Mouse (Mus musculus): Measurements from ENCODE around the gene C1s2. TPM values are rescaled to one million over a fixed set of nuclear protein-coding genes. Genes with fewer than 3 reads are reported as not detected.
A peak's percentile ranks its signal among the peaks of the same experiment; 100 is the strongest.
"Not testable (repeated sequence)": the region's sequence is repeated elsewhere in the genome, so short reads cannot be mapped to it uniquely, and the experiment has no call there.

The C1s2 gene
- total RNA-seq, 2 experiments from 2014 or later = 0.31 to 0.39 TPM

- intact Hi-C loops (cut with DNase I) = no loop called here
- DNase-seq = no peak
Measured at GRCm38 (mm10) chr6:124625612-124626011, 10.3 kb downstream of the C1s2 start.

GRCm38 (mm10) chr6:124602031-124602430 lies 33.9 kb downstream of the C1s2 start:
- no peak for DNase-seq
- intact Hi-C loops (cut with DNase I) = no loop called here
- Histone ChIP-seq H3K27ac (no peak overlapping the region), H3K4me3 (no peak overlapping the region)
- no peak for TF ChIP-seq CTCF (IDR thresholded peaks at IDR 0.05)

More at GRCm38 (mm10) chr6:124625612-124626011, 10.3 kb downstream of the C1s2 start:
- no peak overlapping the region for H3K4me3 ChIP-seq
- no peak overlapping the region for H3K27ac ChIP-seq
- TF ChIP-seq CTCF (IDR thresholded peaks at IDR 0.05) = no peak

- intact Hi-C loops (cut with DNase I) = no loop called here
- DNase-seq = no peak
- no peak for TF ChIP-seq CTCF (IDR thresholded peaks at IDR 0.05)
- Histone ChIP-seq H3K4me3 (no peak overlapping the region), H3K27ac (no peak overlapping the region)
Measured at GRCm38 (mm10) chr6:124593121-124593520, 42.8 kb downstream of the C1s2 start.

GRCm38 (mm10) chr6:124592186-124592700 lies 43.6 kb downstream of the C1s2 start:
- no peak for DNase-seq
- TF ChIP-seq CTCF (IDR thresholded peaks at IDR 0.05) = no peak
- intact Hi-C loops (cut with DNase I) = no loop called here
- no peak overlapping the region for H3K27ac ChIP-seq
- H3K4me3 ChIP-seq = no peak overlapping the region

GRCm38 (mm10) chr6:124588771-124589170 lies 47.1 kb downstream of the C1s2 start:
- TF ChIP-seq CTCF (IDR thresholded peaks at IDR 0.05) = no peak
- Histone ChIP-seq H3K4me3 (no peak overlapping the region), H3K27ac (no peak overlapping the region)
- intact Hi-C loops (cut with DNase I) = no loop called here
- no peak for DNase-seq

GRCm38 (mm10) chr6:124586266-124586665 lies 49.6 kb downstream of the C1s2 start:
- Histone ChIP-seq H3K4me3 (no peak overlapping the region), H3K27ac (no peak overlapping the region)
- no peak for TF ChIP-seq CTCF (IDR thresholded peaks at IDR 0.05)
- no peak for DNase-seq
- intact Hi-C loops (cut with DNase I) = no loop called here

- TF ChIP-seq CTCF (IDR thresholded peaks at IDR 0.05) = no peak
- DNase-seq = peak; percentile 37
- Histone ChIP-seq H3K27ac (no peak overlapping the region), H3K4me3 (no peak overlapping the region)
- intact Hi-C loops (cut with DNase I) = no loop called here
Measured at GRCm38 (mm10) chr6:124585761-124586160, 50.1 kb downstream of the C1s2 start.

GRCm38 (mm10) chr6:124584935-124585334 lies 51.0 kb downstream of the C1s2 start:
- Histone ChIP-seq H3K4me3 (no peak overlapping the region), H3K27ac (no peak overlapping the region)
- DNase-seq = no peak
- intact Hi-C loops (cut with DNase I) = no loop called here
- TF ChIP-seq CTCF (IDR thresholded peaks at IDR 0.05) = no peak

GRCm38 (mm10) chr6:124582231-124582630 lies 53.7 kb downstream of the C1s2 start:
- TF ChIP-seq CTCF (IDR thresholded peaks at IDR 0.05) = no peak
- intact Hi-C loops (cut with DNase I) = no loop called here
- Histone ChIP-seq H3K27ac (no peak overlapping the region), H3K4me3 (no peak overlapping the region)
- no peak for DNase-seq

GRCm38 (mm10) chr6:124580155-124580554 lies 55.7 kb downstream of the C1s2 start:
- H3K4me3 ChIP-seq; intact Hi-C loops (cut with DNase I); DNase-seq; H3K27ac ChIP-seq: not testable (repeated sequence)

- H3K27ac ChIP-seq; H3K4me3 ChIP-seq; DNase-seq; intact Hi-C loops (cut with DNase I): not testable (repeated sequence)
Measured at GRCm38 (mm10) chr6:124575155-124575678, 60.7 kb downstream of the C1s2 start.

Other genes starting within 250 kb of the C1s2 start
- gene Pex5, start 221.0 kb downstream of the C1s2 start, total RNA-seq (2021) = 10 to 100 TPM; 19.8 to 25.2 TPM
- gene Clstn3, start 171.3 kb downstream of the C1s2 start, total RNA-seq (2021) = under 1 TPM; 0.36 to 0.64 TPM
- under 1 TPM; 0.28 to 0.61 TPM for gene C1rl, start 143.0 kb downstream of the C1s2 start, total RNA-seq (2021)
- gene C1ra, start 123.7 kb downstream of the C1s2 start, total RNA-seq (2021) = 10 to 100 TPM in 1 of 2 experiments, 1 to 10 TPM in 1; 7.4 to 10.5 TPM
- 10 to 100 TPM; 19.8 to 21.9 TPM for gene C1s1, start 93.7 kb downstream of the C1s2 start, total RNA-seq (2021)
- gene C1rb, start 65.8 kb downstream of the C1s2 start, total RNA-seq (2021) = 1 to 10 TPM in 1 of 2 experiments, under 1 TPM in 1; 0.36 to 1.2 TPM
- 10 to 100 TPM; 14.6 to 19.0 TPM for gene Lpcat3, start 26.9 kb upstream of the C1s2 start, total RNA-seq (2021)
- 10 to 100 TPM; 57.7 to 71.8 TPM for gene Emg1, start 76.1 kb upstream of the C1s2 start, total RNA-seq (2021)
- gene Phb2, start 76.3 kb upstream of the C1s2 start, total RNA-seq (2021) = 100 to 1,000 TPM; 142 to 184 TPM
- under 1 TPM; 0.61 to 0.87 TPM for gene Ptpn6, start 102.6 kb upstream of the C1s2 start, total RNA-seq (2021)
- 100 to 1,000 TPM; 145 to 182 TPM for gene Grcc10, start 105.3 kb upstream of the C1s2 start, total RNA-seq (2021)
- gene Gm45234, start 119.9 kb upstream of the C1s2 start, total RNA-seq (2021) = not detected
- gene Atn1, start 120.4 kb upstream of the C1s2 start, total RNA-seq (2021) = 10 to 100 TPM; 46.4 to 47.9 TPM
- 1 to 10 TPM; 1.2 to 2.0 TPM for gene Eno2, start 133.6 kb upstream of the C1s2 start, total RNA-seq (2021)
- under 1 TPM in 1 of 2 experiments, not detected in 1; 0.48 TPM for gene Lrrc23, start 143.6 kb upstream of the C1s2 start, total RNA-seq (2021)
- gene Spsb2, start 172.6 kb upstream of the C1s2 start, total RNA-seq (2021) = 1 to 10 TPM; 2.0 to 2.5 TPM
- 1,000 to 10,000 TPM; 2,224 to 2,391 TPM for gene Tpi1, start 178.2 kb upstream of the C1s2 start, total RNA-seq (2021)
- 10 to 100 TPM; 43.4 to 50.1 TPM for gene Usp5, start 193.4 kb upstream of the C1s2 start, total RNA-seq (2021)
- under 1 TPM; 0.26 to 0.31 TPM for gene Cdca3, start 193.5 kb upstream of the C1s2 start, total RNA-seq (2021)
- 1 to 10 TPM in 1 of 2 experiments, under 1 TPM in 1; 0.75 to 1.4 TPM for gene Gnb3, start 204.2 kb upstream of the C1s2 start, total RNA-seq (2021)
- gene P3h3, start 221.7 kb upstream of the C1s2 start, total RNA-seq (2021) = 1 to 10 TPM; 4.1 to 7.1 TPM
- gene Gpr162, start 227.9 kb upstream of the C1s2 start, total RNA-seq (2021) = not detected

Data from gastrocnemius, adult 2 months (tissue).